Mouse (Mus musculus): ENCODE results near the gene Kirrel2. TPM values are rescaled to one million over a fixed set of nuclear protein-coding genes. Genes with fewer than 3 reads are reported as not detected.
A peak's percentile ranks its signal among the peaks of the same experiment; 100 is the strongest.

Kirrel2 gene
- polyA plus RNA-seq, 1 experiment, result 0.15 TPM

- 32% methylated on average over 9 of the region's 9 CpGs for WGBS
- no peak overlapping the region for H3K4me3 ChIP-seq (ENCODE audit: control insufficient read depth, insufficient read depth, low read length)
- H3K27ac ChIP-seq (ENCODE audit: control insufficient read depth, insufficient read depth, low read length), result no peak overlapping the region
- no peak for DNase-seq
- H3K27me3 ChIP-seq (ENCODE audit: control insufficient read depth, insufficient read depth, low read length), result peaks cover 9% of the 10 kb centered on the region; the same call in 1 of the 2 replicates
- TF ChIP-seq POLR2A (IDR thresholded peaks at IDR 0.05; ENCODE audit: control insufficient read depth, extremely low read depth, insufficient read depth, low read length, poor library complexity) (no peak), CTCF (IDR thresholded peaks at IDR 0.05; ENCODE audit: borderline replicate concordance, control insufficient read depth, extremely low read depth, insufficient read depth, low read length, poor library complexity) (no peak)
- H3K4me1 ChIP-seq (replicated peaks; ENCODE audit: control insufficient read depth, insufficient read depth, low read length), result peaks cover 19% of the 10 kb centered on the region; the same call in 1 of the 2 replicates
- H3K36me3 ChIP-seq (ENCODE audit: control insufficient read depth, insufficient read depth, low read length), result no peaks in the 10 kb centered on the region
These were observed 13.8 kb downstream of the Kirrel2 start for GRCm38 (mm10) chr7:30443696-30444095.

- TF ChIP-seq POLR2A (IDR thresholded peaks at IDR 0.05; ENCODE audit: control insufficient read depth, extremely low read depth, insufficient read depth, low read length, poor library complexity) (no peak), CTCF (IDR thresholded peaks at IDR 0.05; ENCODE audit: borderline replicate concordance, control insufficient read depth, extremely low read depth, insufficient read depth, low read length, poor library complexity) (peak; percentile 79; the same call in 1 of the 2 replicates)
- DNase-seq, result peak; percentile 55
These were observed 16.8 kb downstream of the Kirrel2 start for GRCm38 (mm10) chr7:30440697-30441096.

GRCm38 (mm10) chr7:30439734-30440133 lies 17.8 kb downstream of the Kirrel2 start:
- Histone ChIP-seq H3K27ac (ENCODE audit: control insufficient read depth, insufficient read depth, low read length) (no peak overlapping the region), H3K36me3 (ENCODE audit: control insufficient read depth, insufficient read depth, low read length) (no peaks in the 10 kb centered on the region), H3K4me3 (ENCODE audit: control insufficient read depth, insufficient read depth, low read length) (no peak overlapping the region), H3K27me3 (ENCODE audit: control insufficient read depth, insufficient read depth, low read length) (peaks cover 2% of the 10 kb centered on the region; the same call in 1 of the 2 replicates), H3K4me1 (replicated peaks; ENCODE audit: control insufficient read depth, insufficient read depth, low read length) (peaks cover 12% of the 10 kb centered on the region; the same call in 1 of the 2 replicates)
- no peak for TF ChIP-seq CTCF (IDR thresholded peaks at IDR 0.05; ENCODE audit: borderline replicate concordance, control insufficient read depth, extremely low read depth, insufficient read depth, low read length, poor library complexity)
- TF ChIP-seq POLR2A (IDR thresholded peaks at IDR 0.05; ENCODE audit: control insufficient read depth, extremely low read depth, insufficient read depth, low read length, poor library complexity), result no peak
- WGBS, result 82% methylated on average over 13 of the region's 13 CpGs
- no peak for DNase-seq

More at GRCm38 (mm10) chr7:30440697-30441096, 16.8 kb downstream of the Kirrel2 start:
- Histone ChIP-seq H3K4me1 (replicated peaks; ENCODE audit: control insufficient read depth, insufficient read depth, low read length) (peaks cover 19% of the 10 kb centered on the region; the same call in 1 of the 2 replicates), H3K4me3 (ENCODE audit: control insufficient read depth, insufficient read depth, low read length) (no peak overlapping the region), H3K27me3 (ENCODE audit: control insufficient read depth, insufficient read depth, low read length) (peaks cover 9% of the 10 kb centered on the region; the same call in 1 of the 2 replicates), H3K36me3 (ENCODE audit: control insufficient read depth, insufficient read depth, low read length) (no peaks in the 10 kb centered on the region), H3K27ac (ENCODE audit: control insufficient read depth, insufficient read depth, low read length) (no peak overlapping the region)
- 45% methylated on average over 2 of the region's 5 CpGs for WGBS

GRCm38 (mm10) chr7:30436879-30437278 lies 20.6 kb downstream of the Kirrel2 start:
- WGBS, result 16% methylated on average over 10 of the region's 10 CpGs
- H3K27ac ChIP-seq (ENCODE audit: control insufficient read depth, insufficient read depth, low read length), result no peak overlapping the region
- no peak for TF ChIP-seq CTCF (IDR thresholded peaks at IDR 0.05; ENCODE audit: borderline replicate concordance, control insufficient read depth, extremely low read depth, insufficient read depth, low read length, poor library complexity)
- TF ChIP-seq POLR2A (IDR thresholded peaks at IDR 0.05; ENCODE audit: control insufficient read depth, extremely low read depth, insufficient read depth, low read length, poor library complexity), result no peak
- no peaks in the 10 kb centered on the region; the same call in 1 of the 2 replicates for H3K27me3 ChIP-seq (ENCODE audit: control insufficient read depth, insufficient read depth, low read length)
- H3K4me3 ChIP-seq (ENCODE audit: control insufficient read depth, insufficient read depth, low read length), result no peak overlapping the region
- no peaks in the 10 kb centered on the region for H3K36me3 ChIP-seq (ENCODE audit: control insufficient read depth, insufficient read depth, low read length)
- H3K4me1 ChIP-seq (replicated peaks; ENCODE audit: control insufficient read depth, insufficient read depth, low read length), result 0 out of 2 replicates have a peak, but pooled peaks cover 4% of the 10 kb centered on the region
- no peak for DNase-seq

- WGBS, result 44% methylated on average over 9 of the region's 9 CpGs
- Histone ChIP-seq H3K36me3 (ENCODE audit: control insufficient read depth, insufficient read depth, low read length) (no peaks in the 10 kb centered on the region), H3K4me1 (replicated peaks; ENCODE audit: control insufficient read depth, insufficient read depth, low read length) (0 out of 2 replicates have a peak, but pooled peaks cover 4% of the 10 kb centered on the region), H3K4me3 (ENCODE audit: control insufficient read depth, insufficient read depth, low read length) (no peak overlapping the region), H3K27me3 (ENCODE audit: control insufficient read depth, insufficient read depth, low read length) (no peaks in the 10 kb centered on the region; the same call in 1 of the 2 replicates), H3K27ac (ENCODE audit: control insufficient read depth, insufficient read depth, low read length) (no peak overlapping the region)
- no peak for DNase-seq
- no peak for TF ChIP-seq CTCF (IDR thresholded peaks at IDR 0.05; ENCODE audit: borderline replicate concordance, control insufficient read depth, extremely low read depth, insufficient read depth, low read length, poor library complexity)
- no peak for TF ChIP-seq POLR2A (IDR thresholded peaks at IDR 0.05; ENCODE audit: control insufficient read depth, extremely low read depth, insufficient read depth, low read length, poor library complexity)
These were observed 22.3 kb downstream of the Kirrel2 start for GRCm38 (mm10) chr7:30435156-30435555.

GRCm38 (mm10) chr7:30434701-30435100 lies 22.8 kb downstream of the Kirrel2 start:
- no peaks in the 10 kb centered on the region for H3K4me1 ChIP-seq (replicated peaks; ENCODE audit: control insufficient read depth, insufficient read depth, low read length)
- no peak overlapping the region for H3K4me3 ChIP-seq (ENCODE audit: control insufficient read depth, insufficient read depth, low read length)
- H3K27ac ChIP-seq (ENCODE audit: control insufficient read depth, insufficient read depth, low read length), result no peak overlapping the region
- DNase-seq, result no peak
- no peaks in the 10 kb centered on the region for H3K36me3 ChIP-seq (ENCODE audit: control insufficient read depth, insufficient read depth, low read length)
- TF ChIP-seq POLR2A (IDR thresholded peaks at IDR 0.05; ENCODE audit: control insufficient read depth, extremely low read depth, insufficient read depth, low read length, poor library complexity) (no peak), CTCF (IDR thresholded peaks at IDR 0.05; ENCODE audit: borderline replicate concordance, control insufficient read depth, extremely low read depth, insufficient read depth, low read length, poor library complexity) (no peak)
- H3K27me3 ChIP-seq (ENCODE audit: control insufficient read depth, insufficient read depth, low read length), result no peaks in the 10 kb centered on the region; the same call in 1 of the 2 replicates
- WGBS, result 67% methylated on average over 10 of the region's 10 CpGs
